Mouse (Mus musculus) layer of hippocampus, adult 2 months (tissue): ENCODE measurements around the gene Herc3. TPM values are rescaled to one million over a fixed set of nuclear protein-coding genes. Genes with fewer than 3 reads are reported as not detected.
"Not testable (repeated sequence)": the region's sequence is repeated elsewhere in the genome, so short reads cannot be mapped to it uniquely, and the experiment has no call there.

Experiments
- DNase-seq, 2 experiments: peaks; one replicate each; pipeline ENCODE4 v3.0.0; 2022; ENCODE audit warnings: low spot score in 2 of 2
- H3K27ac ChIP-seq: fragments of 200-600 bp; 2 replicates; pipeline ENCODE4 v1.8.1; 2022
- H3K4me3 ChIP-seq: fragments of 200-600 bp; 2 replicates; pipeline ENCODE4 v1.8.1; 2022; ENCODE audit warnings: mild to moderate bottlenecking
- CTCF ChIP-seq: fragments of 200-600 bp; conservative IDR thresholded peaks from 2 replicates; pipeline ENCODE4 v1.8.1; 2022; ENCODE audit warnings: antibody characterized with exemption, mild to moderate bottlenecking, moderate library complexity
- long read RNA-seq, 2 experiments: library from polyadenylated mRNA; stranded (forward); transcript quantifications; one replicate each; pipeline ENCODE4 v2.0.0; 2021; ENCODE audit warnings: borderline mapping rate in 2 of 2
- total RNA-seq, 2 experiments: library from RNA; stranded (reverse); gene quantifications; 2 replicates each; pipeline ENCODE4 v1.2.3; 2021

Herc3 gene
- 100 to 1,000 TPM; 245 to 249 TPM for total RNA-seq
- long read RNA-seq, experiment 1, partial matches to known transcripts: 14 of 59 reads
- long read RNA-seq, experiment 1, other reads (novel, unspliced or antisense): 45 of 59 reads
- long read RNA-seq, experiment 2, partial matches to known transcripts: 20 of 80 reads
- long read RNA-seq, experiment 2, other reads (novel, unspliced or antisense): 60 of 80 reads

GRCm38 (mm10) chr6:58831232-58832009 is at the start of gene Herc3:
Gene Herc3, plus strand, starts transcription at chr6:58831465.
- peak; percentile 76 to 88 for DNase-seq
- TF ChIP-seq CTCF: no peak
- Histone ChIP-seq H3K4me3 (peak within 1 kb of the TSS; percentile 81), H3K27ac (peak within 1 kb of the TSS; percentile 96)

GRCm38 (mm10) chr6:58801394-58801793 is 29.9 kb upstream of the Herc3 start:
- no peak for DNase-seq
- no peak overlapping the region for H3K4me3 ChIP-seq
- H3K27ac ChIP-seq: no peak overlapping the region
- TF ChIP-seq CTCF: no peak

GRCm38 (mm10) chr6:58814381-58814780 is 16.9 kb upstream of the Herc3 start:
- Histone ChIP-seq H3K27ac (peak overlapping the region; percentile 82), H3K4me3 (no peak overlapping the region)
- no peak for DNase-seq
- TF ChIP-seq CTCF: no peak

GRCm38 (mm10) chr6:58817037-58817436 is 14.2 kb upstream of the Herc3 start:
- H3K27ac ChIP-seq, H3K4me3 ChIP-seq, DNase-seq: not testable (repeated sequence)

GRCm38 (mm10) chr6:58825619-58826018 is 5.6 kb upstream of the Herc3 start:
- Histone ChIP-seq H3K4me3 (no peak overlapping the region), H3K27ac (no peak overlapping the region)
- TF ChIP-seq CTCF: no peak
- no peak for DNase-seq

GRCm38 (mm10) chr6:58826089-58826488 is 5.2 kb upstream of the Herc3 start:
- H3K4me3 ChIP-seq: no peak overlapping the region
- DNase-seq: no peak
- TF ChIP-seq CTCF: no peak
- H3K27ac ChIP-seq: no peak overlapping the region

GRCm38 (mm10) chr6:58828582-58828981 is 2.7 kb upstream of the Herc3 start:
- H3K27ac ChIP-seq: no peak overlapping the region
- H3K4me3 ChIP-seq: no peak overlapping the region
- DNase-seq: no peak
- TF ChIP-seq CTCF: no peak

GRCm38 (mm10) chr6:58830840-58831231 is 429 bp upstream of the Herc3 start:
- Histone ChIP-seq H3K27ac (peak overlapping the region; percentile 96), H3K4me3 (peak overlapping the region; percentile 81)
- no peak for DNase-seq
- TF ChIP-seq CTCF: no peak

GRCm38 (mm10) chr6:58832591-58833018 is 1.3 kb downstream of the Herc3 start:
- H3K27ac ChIP-seq: peak overlapping the region; percentile 96
- TF ChIP-seq CTCF: peak; percentile 71
- H3K4me3 ChIP-seq: peak overlapping the region; percentile 81
- no peak for DNase-seq

GRCm38 (mm10) chr6:58834470-58834869 is 3.2 kb downstream of the Herc3 start:
- DNase-seq: no peak
- no peak overlapping the region for H3K4me3 ChIP-seq
- TF ChIP-seq CTCF: no peak
- 0 out of 2 replicates have a peak overlapping the region, but pooled peaks have one; percentile 23 for H3K27ac ChIP-seq

- peak overlapping the region; percentile 18; the same call in 1 of the 2 replicates for H3K27ac ChIP-seq
- DNase-seq: no peak
These were observed 4.3 kb downstream of the Herc3 start for GRCm38 (mm10) chr6:58835591-58835990.

GRCm38 (mm10) chr6:58836476-58836875 is 5.2 kb downstream of the Herc3 start:
- no peak for DNase-seq
- H3K27ac ChIP-seq: 0 out of 2 replicates have a peak overlapping the region, but pooled peaks have one; percentile 18
- no peak overlapping the region for H3K4me3 ChIP-seq
- TF ChIP-seq CTCF: no peak

More at GRCm38 (mm10) chr6:58835591-58835990, 4.3 kb downstream of the Herc3 start:
- TF ChIP-seq CTCF: no peak
- H3K4me3 ChIP-seq: no peak overlapping the region

GRCm38 (mm10) chr6:58837917-58838316 is 6.7 kb downstream of the Herc3 start:
- peak; percentile 38 to 63 for DNase-seq
- Histone ChIP-seq H3K4me3 (no peak overlapping the region), H3K27ac (peak overlapping the region; percentile 79)
- TF ChIP-seq CTCF: no peak
